Mouse (Mus musculus) kidney, adult 10 weeks (tissue): Measurements from ENCODE around the gene Cfap65. TPM values are rescaled to one million over a fixed set of nuclear protein-coding genes. Genes with fewer than 3 reads are reported as not detected.

Experiments
- polyA plus RNA-seq: library from polyadenylated mRNA; stranded (reverse); fragments of 350-450 nt; fragmentation: Illumina TruSeq; extraction: RNeasy Lipid Tissue Mini Kit (QIAGEN cat#74804); gene quantifications from one replicate; pipeline ENCODE4 v1.2.3, GENCODE M21; 2014; ENCODE audit warnings: low read depth, low replicate concordance

The Cfap65 gene
- 0.28 TPM for polyA plus RNA-seq

DNA sequence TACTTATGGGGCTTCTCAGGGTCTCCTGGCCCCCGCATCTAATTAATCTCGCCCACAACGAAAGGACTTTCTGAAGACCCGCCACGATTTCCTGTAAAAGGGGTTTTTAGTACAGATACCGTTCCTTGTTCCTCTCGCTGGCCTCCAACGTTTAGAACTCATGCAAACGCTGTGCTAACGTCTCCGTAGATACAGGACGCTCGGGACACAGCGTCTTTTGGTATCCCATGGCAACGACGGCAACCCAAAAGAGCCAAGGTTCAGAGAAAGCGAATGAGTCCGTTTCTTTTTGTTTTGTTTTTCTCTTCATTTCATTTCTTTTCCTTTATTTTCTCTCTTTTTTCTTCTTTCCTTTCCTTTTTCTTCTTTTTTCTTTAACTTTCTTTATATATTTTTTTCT lies at the start of gene Cfap65:
Gene Cfap65 (minus strand): TSS at position 198 of the 400 bp plus-strand sequence.

DNA sequence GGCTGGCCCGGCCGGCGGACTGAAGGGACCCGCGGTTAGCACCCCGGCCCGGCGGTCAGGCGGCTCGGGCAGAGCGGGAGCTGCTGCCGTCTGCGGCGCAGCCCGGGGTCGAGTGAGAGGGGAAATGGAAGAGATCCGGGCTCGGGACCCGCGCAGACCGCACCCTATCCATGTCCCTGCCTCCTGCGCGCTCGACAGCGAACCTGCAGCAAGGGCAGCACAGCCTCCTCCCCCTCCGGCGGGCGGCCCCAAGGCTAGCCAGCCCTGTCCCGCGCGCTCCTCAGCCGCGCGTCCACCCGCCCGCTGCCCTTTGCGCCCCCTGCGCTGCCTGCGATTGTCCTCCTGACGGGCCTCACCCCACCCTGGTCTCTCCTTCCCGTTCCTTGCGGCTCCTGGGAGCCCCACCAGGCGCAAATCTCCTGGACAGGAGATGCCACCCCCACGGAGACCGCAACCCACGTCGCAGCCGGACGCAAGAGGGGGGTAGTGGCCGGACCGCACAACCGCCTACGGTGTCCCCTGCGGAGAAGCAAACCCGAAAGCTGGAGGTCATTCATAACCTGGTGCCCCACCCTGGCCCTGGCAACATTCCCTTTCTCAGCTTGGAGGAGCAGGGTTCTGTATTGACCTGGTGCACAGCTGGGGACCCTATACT lies 16.3 kb upstream of the Cfap65 start, which contains the start of gene Ihh:
Gene Ihh (minus strand): TSS at position 117 of the 655 bp plus-strand sequence.

DNA sequence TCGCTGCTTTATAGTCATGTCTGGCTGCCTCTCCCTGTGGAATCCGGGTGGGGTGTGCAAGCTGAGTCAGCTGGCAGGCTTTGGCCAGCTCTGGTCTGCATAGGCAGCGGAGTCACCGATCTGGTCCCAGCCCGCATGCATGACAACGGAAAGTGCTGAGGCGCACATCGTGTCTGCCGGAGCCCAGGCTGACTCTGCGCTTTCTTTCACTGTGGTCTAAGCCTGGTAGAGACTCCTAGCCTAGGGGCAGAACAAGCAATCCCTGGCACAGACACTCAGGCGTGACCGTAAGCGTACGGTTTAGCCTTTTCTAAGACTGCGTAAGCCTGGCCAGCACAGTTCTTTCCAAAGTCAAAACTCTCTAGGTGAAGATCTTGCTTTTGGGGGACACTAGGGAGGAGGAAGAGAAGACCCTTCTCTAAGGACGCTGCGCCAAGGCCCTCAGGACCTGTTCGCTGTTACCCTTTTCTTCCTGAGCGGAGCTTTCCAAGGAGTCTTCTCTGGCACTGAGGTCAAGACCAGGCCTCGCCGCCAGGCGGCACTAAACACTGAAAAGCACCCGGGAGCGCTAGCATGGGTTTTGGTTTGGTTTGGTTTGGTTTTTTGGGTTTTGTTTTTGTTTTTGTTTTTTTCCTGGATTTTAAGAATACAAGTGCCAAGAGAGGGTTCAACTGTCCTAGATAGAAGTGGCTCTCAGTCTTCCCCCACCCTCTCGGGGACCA lies 42.1 kb downstream of the Cfap65 start, which contains the start of gene Cryba2:
Gene Cryba2 (minus strand): TSS at position 10 of the 722 bp plus-strand sequence.

DNA sequence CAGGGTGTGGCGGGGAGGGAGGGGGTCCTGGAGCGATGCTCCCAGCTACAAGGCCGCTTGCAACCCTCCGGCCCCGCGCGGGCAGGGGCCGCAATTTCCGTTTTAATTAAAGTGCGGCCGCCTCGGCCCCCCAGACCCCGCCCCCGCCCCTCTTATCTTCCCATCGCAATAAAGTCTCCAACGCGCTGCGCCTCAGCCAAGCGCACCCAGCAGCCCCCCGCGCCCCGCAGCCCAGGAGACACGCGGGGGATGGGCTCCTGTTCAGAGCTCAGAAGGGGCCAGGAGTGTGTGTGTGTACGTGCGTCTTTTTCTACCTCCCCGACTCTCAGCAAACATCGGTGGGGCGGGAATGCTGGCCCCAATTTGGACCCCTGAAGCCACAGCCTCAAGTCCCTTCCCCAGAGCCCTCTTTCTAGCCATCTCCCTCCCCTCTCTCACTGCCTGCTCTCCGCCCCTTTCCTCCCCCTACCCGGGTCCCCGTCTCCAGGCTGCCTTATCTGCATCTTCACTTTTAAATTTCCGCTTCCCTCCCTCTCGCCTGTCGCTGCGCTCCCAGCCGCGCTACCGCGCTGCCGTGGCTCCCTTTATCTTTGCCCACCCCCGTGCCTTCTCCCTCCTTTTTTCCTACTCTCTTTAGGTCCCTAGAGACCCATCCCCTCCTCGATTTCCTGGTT lies 49.9 kb downstream of the Cfap65 start, which contains the start of gene Fev:
Gene Fev (minus strand): TSS at position 51 of the 674 bp plus-strand sequence.

DNA sequence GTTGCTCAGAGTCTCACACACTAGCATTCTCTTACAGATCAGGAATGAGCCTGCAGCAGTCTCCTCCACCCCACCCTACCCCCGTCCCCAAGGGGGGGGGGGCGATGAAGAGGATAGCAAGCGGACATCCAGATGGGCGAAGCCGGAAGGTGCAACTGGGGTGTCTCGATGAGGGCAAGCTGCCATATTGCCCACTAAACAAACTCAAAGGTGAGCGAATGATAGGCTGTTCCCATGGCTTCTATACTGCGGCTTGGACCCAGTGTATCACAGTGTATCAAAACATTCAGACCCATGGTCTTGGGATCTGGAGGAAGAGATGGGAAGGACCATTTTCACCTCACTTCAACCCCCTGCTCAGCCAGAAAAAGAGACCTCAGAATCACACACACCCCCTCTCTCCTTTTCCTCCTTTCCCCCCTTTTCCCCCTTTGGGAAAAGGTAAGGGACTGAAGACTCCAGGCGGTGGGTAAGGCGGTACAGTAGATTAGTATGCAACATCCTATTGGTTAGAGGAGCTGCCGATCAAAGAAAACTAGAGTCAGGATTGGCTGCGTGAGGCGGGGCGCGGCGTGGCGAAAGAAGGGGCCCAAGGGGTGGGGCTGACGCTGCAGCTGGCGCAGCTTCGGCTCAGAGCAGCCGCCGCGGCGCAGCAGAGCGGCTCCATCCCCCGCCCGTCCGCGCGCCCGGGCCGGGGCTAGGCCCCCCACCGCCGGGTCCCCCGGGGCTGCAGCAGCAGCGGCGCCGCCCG lies 80.9 kb downstream of the Cfap65 start, which contains the start of gene Cdk5r2:
Gene Cdk5r2 (plus strand): TSS at position 629 of the 751 bp plus-strand sequence.

Other genes with a start within 250 kb of the Cfap65 start
- 7.9 TPM for gene Cyp27a1, start 222.0 kb downstream of the Cfap65 start, polyA plus RNA-seq
- 1.2 TPM for gene Prkag3, start 186.4 kb downstream of the Cfap65 start, polyA plus RNA-seq
- gene Wnt6, start 163.7 kb downstream of the Cfap65 start, polyA plus RNA-seq, result not detected
- not detected for gene Wnt10a, start 144.1 kb downstream of the Cfap65 start, polyA plus RNA-seq
- gene Cdk5r2, start 80.7 kb downstream of the Cfap65 start, polyA plus RNA-seq, result not detected
- not detected for gene Fev, start 50.2 kb downstream of the Cfap65 start, polyA plus RNA-seq
- not detected for gene Cryba2, start 42.5 kb downstream of the Cfap65 start, polyA plus RNA-seq
- gene Ihh, start 16.1 kb upstream of the Cfap65 start, polyA plus RNA-seq, result 0.44 TPM
- gene Nhej1, start 189.6 kb upstream of the Cfap65 start, polyA plus RNA-seq, result 0.89 TPM
- gene Slc23a3, start 198.3 kb upstream of the Cfap65 start, polyA plus RNA-seq, result 5.4 TPM
- gene Cnppd1, start 207.1 kb upstream of the Cfap65 start, polyA plus RNA-seq, result 14.0 TPM
- gene Retreg2, start 207.2 kb upstream of the Cfap65 start, polyA plus RNA-seq, result 11.7 TPM
- gene Zfand2b, start 233.0 kb upstream of the Cfap65 start, polyA plus RNA-seq, result not detected
- 8.3 TPM for gene Abcb6, start 244.8 kb upstream of the Cfap65 start, polyA plus RNA-seq